Mouse (Mus musculus) spleen, postnatal 36 days (tissue): ENCODE data around the gene Rabif.

Experiments used
- DNase-seq, 2 experiments: peaks; one replicate each; pipeline ENCODE4 v3.0.0; 2022; ENCODE audit warnings: low spot score in 2 of 2, mixed read lengths in 1 of 2

The Rabif gene

GRCm38 (mm10) chr1:134552396-134552795 lies 57.9 kb downstream of the Rabif start:
- DNase-seq, result no peak

GRCm38 (mm10) chr1:134555240-134555870 lies 60.9 kb downstream of the Rabif start:
- DNase-seq, result peak in 1 of 2 experiments; percentile 7

GRCm38 (mm10) chr1:134555871-134556670 lies 61.6 kb downstream of the Rabif start:
- DNase-seq, result peak; percentile 18 to 27

- peak; percentile 94 to 95 for DNase-seq
Observed at GRCm38 (mm10) chr1:134556671-134557218, 62.3 kb downstream of the Rabif start.
